Mouse (Mus musculus) bone marrow macrophage, adult 2 months (primary cell): ENCODE results near the gene Ogfr. TPM values are rescaled to one million over a fixed set of nuclear protein-coding genes. Genes with fewer than 3 reads are reported as not detected.

Source experiments
- H3K27ac ChIP-seq: 2 replicates; pipeline ENCODE4 v1.5.1; 2012; ENCODE audit warnings: low read depth, low read length; ENCODE audit not compliant: insufficient read depth
- H3K4me1 ChIP-seq: 2 replicates; pipeline ENCODE4 v1.6.1; 2012; ENCODE audit warnings: low read length; ENCODE audit not compliant: control insufficient read depth, insufficient read depth
- H3K4me3 ChIP-seq: 2 replicates; pipeline ENCODE4 v1.5.1; 2012; ENCODE audit warnings: mild to moderate bottlenecking, low read length, moderate library complexity; ENCODE audit not compliant: insufficient read depth
- CTCF ChIP-seq: IDR thresholded peaks from 2 replicates; pipeline ENCODE4 v1.5.1; 2012; ENCODE audit warnings: low read depth, mild to moderate bottlenecking, low read length, moderate library complexity
- POLR2A ChIP-seq: IDR thresholded peaks from 2 replicates; pipeline ENCODE4 v1.6.1; 2012; ENCODE audit warnings: mild to moderate bottlenecking, low read depth, low read length, borderline replicate concordance
- polyA plus RNA-seq: library from polyadenylated mRNA; stranded (reverse); fragments of >200 nt; gene quantifications from 2 replicates; pipeline ENCODE4 v1.2.4, GENCODE M21; 2012; ENCODE audit not compliant: missing spikeins, insufficient read depth, insufficient read length

The Ogfr gene
- polyA plus RNA-seq, 1 experiment: 76.8 TPM

GRCm38 (mm10) chr2:180598157-180598705 lies 9.2 kb downstream of the Ogfr start:
- H3K27ac ChIP-seq: no peak overlapping the region
- no peak overlapping the region for H3K4me3 ChIP-seq
- no peaks in the 10 kb centered on the region for H3K4me1 ChIP-seq
- no peak for TF ChIP-seq POLR2A
- TF ChIP-seq CTCF: no peak

- H3K4me1 ChIP-seq: no peaks in the 10 kb centered on the region
- H3K27ac ChIP-seq: no peak overlapping the region
- H3K4me3 ChIP-seq: no peak overlapping the region
- no peak for TF ChIP-seq POLR2A
- TF ChIP-seq CTCF: no peak
These were observed 11.6 kb downstream of the Ogfr start for GRCm38 (mm10) chr2:180600569-180601021.

- Histone ChIP-seq H3K4me3 (no peak overlapping the region), H3K4me1 (no peaks in the 10 kb centered on the region), H3K27ac (no peak overlapping the region)
- TF ChIP-seq CTCF (no peak), POLR2A (no peak)
These were observed 15.7 kb downstream of the Ogfr start for GRCm38 (mm10) chr2:180604781-180605180.

- H3K4me1 ChIP-seq: no peaks in the 10 kb centered on the region
- no peak overlapping the region for H3K27ac ChIP-seq
- TF ChIP-seq POLR2A (no peak), CTCF (no peak)
These were observed 21.2 kb downstream of the Ogfr start for GRCm38 (mm10) chr2:180610283-180610682.

GRCm38 (mm10) chr2:180611882-180612281 lies 22.8 kb downstream of the Ogfr start:
- Histone ChIP-seq H3K4me1 (no peaks in the 10 kb centered on the region), H3K27ac (no peak overlapping the region), H3K4me3 (no peak overlapping the region)
- TF ChIP-seq POLR2A (no peak), CTCF (no peak)

More at GRCm38 (mm10) chr2:180610283-180610682, 21.2 kb downstream of the Ogfr start:
- no peak overlapping the region for H3K4me3 ChIP-seq

- H3K27ac ChIP-seq: no peak overlapping the region
- H3K4me3 ChIP-seq: no peak overlapping the region
These were observed 52.8 kb downstream of the Ogfr start for GRCm38 (mm10) chr2:180641576-180642554.

GRCm38 (mm10) chr2:180642555-180643260 lies 53.7 kb downstream of the Ogfr start, which contains the start of gene Tcfl5:
Tcfl5 (minus strand) TSS chr2:180642708.
- TF ChIP-seq CTCF (no peak), POLR2A (no peak)
- Histone ChIP-seq H3K4me3 (no peak within 1 kb of the TSS), H3K27ac (no peak within 1 kb of the TSS)

More at GRCm38 (mm10) chr2:180641576-180642554, 52.8 kb downstream of the Ogfr start:
- no peaks in the 10 kb centered on the region for H3K4me1 ChIP-seq
- TF ChIP-seq CTCF (no peak), POLR2A (no peak)

GRCm38 (mm10) chr2:180643626-180644025 lies 54.6 kb downstream of the Ogfr start:
- no peak overlapping the region for H3K27ac ChIP-seq
- no peak overlapping the region for H3K4me3 ChIP-seq
- H3K4me1 ChIP-seq: no peaks in the 10 kb centered on the region
- no peak for TF ChIP-seq POLR2A
- no peak for TF ChIP-seq CTCF

More at GRCm38 (mm10) chr2:180642555-180643260, 53.7 kb downstream of the Ogfr start, which contains the start of gene Tcfl5:
- H3K4me1 ChIP-seq: no peaks in the 10 kb centered on the region

Other genes starting within 250 kb of the Ogfr start
- gene Slco4a1, start 133.0 kb upstream of the Ogfr start, polyA plus RNA-seq: 35.7 and 36.4 TPM in 2 replicates
- gene Ntsr1, start 89.3 kb upstream of the Ogfr start, polyA plus RNA-seq: not detected in 2 replicates
- 13.8 and 15.0 TPM in 2 replicates for gene Mrgbp, start 7.9 kb upstream of the Ogfr start, polyA plus RNA-seq
- 0.28 and 1.8 TPM in 2 replicates for gene Col9a3, start 8.5 kb downstream of the Ogfr start, polyA plus RNA-seq
- gene Tcfl5, start 53.5 kb downstream of the Ogfr start, polyA plus RNA-seq: not detected in 2 replicates
- 30.2 and 32.9 TPM in 2 replicates for gene Dido1, start 120.8 kb downstream of the Ogfr start, polyA plus RNA-seq
- 52.9 and 53.5 TPM in 2 replicates for gene Gid8, start 120.9 kb downstream of the Ogfr start, polyA plus RNA-seq
- gene Slc17a9, start 136.0 kb downstream of the Ogfr start, polyA plus RNA-seq: 6.4 and 6.7 TPM in 2 replicates
- gene Bhlhe23, start 187.7 kb downstream of the Ogfr start, polyA plus RNA-seq: not detected in 2 replicates